Mouse (Mus musculus) spleen, adult 12 weeks (tissue): Measurements from ENCODE around the gene Gm28048.

ENCODE experiments used
- DNase-seq: peaks from one replicate; pipeline ENCODE4 v3.0.0; 2022; ENCODE audit warnings: low spot score

The Gm28048 gene

GRCm38 (mm10) chr11:22981984-22982757 lies at the start of gene Gm28048, which contains the start of gene Commd1:
Gm28048 (minus strand) TSS chr11:22982090.
Commd1 (minus strand) TSS chr11:22982382.
- DNase-seq, result peak; percentile 91

DNA sequence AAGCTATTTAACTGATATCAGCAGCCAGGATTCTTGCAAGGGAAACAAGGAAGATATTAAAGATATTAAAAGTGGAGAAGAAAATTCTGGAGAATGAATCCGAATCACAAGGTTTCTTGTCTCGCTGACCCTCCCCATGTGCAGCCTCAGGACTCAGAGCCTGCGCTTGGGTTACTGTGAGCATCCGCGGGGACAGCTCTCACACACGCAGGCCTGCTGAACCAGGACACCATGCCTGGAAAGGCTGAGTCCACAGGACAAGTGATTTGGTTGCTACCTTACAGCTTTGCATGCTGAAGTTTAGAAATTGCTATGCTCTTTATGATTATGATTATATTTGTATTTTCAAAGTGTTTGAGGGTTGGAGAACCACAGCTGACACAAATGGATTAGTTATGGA lies 47.5 kb upstream of the Gm28048 start:
- DNase-seq, result no peak

- no peak for DNase-seq
Observed at GRCm38 (mm10) chr11:23028957-23029356, 47.1 kb upstream of the Gm28048 start.

- no peak for DNase-seq
Observed at GRCm38 (mm10) chr11:23024169-23024568, 42.3 kb upstream of the Gm28048 start.

GRCm38 (mm10) chr11:23023155-23023554 lies 41.3 kb upstream of the Gm28048 start:
- no peak for DNase-seq

DNA sequence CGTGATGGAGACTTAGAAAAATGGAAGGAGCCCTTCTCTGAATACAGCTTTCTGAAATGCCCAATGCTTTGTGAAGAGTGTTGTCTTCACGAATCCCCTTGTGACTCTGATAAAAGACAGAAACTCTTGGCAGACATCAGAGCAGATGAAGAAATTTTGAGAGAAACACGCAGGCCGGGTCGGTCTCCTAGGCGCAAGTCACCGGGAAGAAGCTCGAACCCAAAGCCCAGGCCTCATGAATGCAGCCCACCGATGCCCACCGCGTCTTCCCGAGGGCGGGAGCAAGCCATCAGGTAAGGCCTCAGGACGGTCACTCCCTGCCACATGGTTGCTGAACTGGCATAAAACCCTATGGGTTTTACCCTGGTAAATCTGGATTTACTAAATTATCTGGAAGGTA lies 39.0 kb upstream of the Gm28048 start:
- DNase-seq, result no peak

GRCm38 (mm10) chr11:23020116-23020770 lies 38.4 kb upstream of the Gm28048 start:
- no peak for DNase-seq

DNA sequence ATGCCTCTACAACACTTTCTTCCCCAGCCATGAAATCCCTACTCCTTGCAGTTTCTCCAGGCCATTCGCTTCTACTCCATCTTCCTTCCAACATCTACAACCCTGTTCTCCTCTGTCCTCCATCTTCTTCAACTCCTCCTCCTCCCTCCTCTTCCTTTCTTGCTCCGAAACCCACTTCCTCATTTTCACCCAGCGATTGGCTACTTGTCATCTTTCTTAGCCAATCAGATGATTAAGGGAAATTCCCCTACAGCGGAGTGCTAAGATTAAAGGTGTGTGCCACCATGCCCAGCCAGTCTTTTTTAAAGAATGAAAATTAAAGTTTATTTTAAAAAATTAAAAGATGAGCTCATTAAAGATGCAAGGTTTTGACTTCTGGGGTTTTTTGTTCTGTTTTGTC lies 36.1 kb upstream of the Gm28048 start:
- no peak for DNase-seq

- DNase-seq, result no peak
Observed at GRCm38 (mm10) chr11:23014996-23015395, 33.1 kb upstream of the Gm28048 start.

DNA sequence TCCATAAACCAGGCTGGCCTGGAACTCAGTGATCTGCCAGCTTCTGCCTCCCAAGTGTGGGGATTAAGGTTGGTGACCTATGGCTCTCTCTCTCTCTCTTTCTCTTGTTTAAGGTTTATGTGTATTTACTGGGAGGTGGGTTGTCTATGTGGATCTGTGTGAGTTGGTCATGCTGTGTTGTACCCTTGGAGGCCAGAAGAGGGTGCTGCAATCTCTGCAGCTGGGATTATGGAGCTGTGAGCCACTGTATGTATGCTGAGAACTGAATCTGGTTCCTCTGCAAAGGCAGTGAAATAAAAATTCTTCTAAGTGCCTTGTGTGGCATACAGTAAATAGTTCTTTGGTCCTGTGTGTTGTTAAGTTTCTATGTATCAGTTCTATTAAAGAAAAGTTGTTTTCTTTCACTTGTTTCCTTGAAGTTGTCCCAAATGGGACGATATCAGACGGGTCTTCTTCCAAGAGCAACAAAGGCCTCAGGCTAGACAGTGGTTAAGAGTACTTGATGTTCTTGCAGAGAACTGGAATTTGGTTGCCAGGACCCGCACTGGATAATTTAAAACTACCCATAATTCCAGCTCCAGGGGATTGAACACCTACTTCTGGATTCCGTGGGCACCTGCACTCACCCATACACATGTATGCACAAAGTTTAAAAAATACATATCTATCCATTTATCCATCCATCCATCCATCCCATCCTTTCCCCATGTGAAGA lies 31.8 kb upstream of the Gm28048 start:
- no peak for DNase-seq

GRCm38 (mm10) chr11:23013096-23013495 lies 31.2 kb upstream of the Gm28048 start:
- DNase-seq, result no peak

DNA sequence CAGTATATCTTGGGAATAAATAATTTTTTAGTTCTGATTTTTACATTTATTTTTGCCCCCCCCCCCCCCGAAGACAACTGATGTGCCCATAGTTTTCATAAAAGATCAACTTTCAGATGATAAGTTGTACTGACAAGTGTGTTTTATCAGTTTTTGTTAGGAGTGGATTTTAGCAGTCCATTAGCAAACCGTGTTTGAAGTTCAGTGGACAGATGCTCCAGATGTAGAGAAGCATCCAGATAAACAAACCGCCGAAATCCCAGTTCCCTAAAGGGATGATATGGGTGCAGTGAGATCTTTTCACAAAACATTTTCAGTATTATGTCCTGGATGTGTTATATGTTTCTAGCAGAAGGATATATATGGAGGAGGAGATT lies 26.9 kb upstream of the Gm28048 start:
- DNase-seq, result no peak

GRCm38 (mm10) chr11:23008181-23008823 lies 26.4 kb upstream of the Gm28048 start:
- DNase-seq, result peak; percentile 73

- DNase-seq, result peak; percentile 61
Observed at GRCm38 (mm10) chr11:23007481-23008180, 25.7 kb upstream of the Gm28048 start, which contains the start of gene Fam161a. Fam161a (plus strand) TSS chr11:23007531.

DNA sequence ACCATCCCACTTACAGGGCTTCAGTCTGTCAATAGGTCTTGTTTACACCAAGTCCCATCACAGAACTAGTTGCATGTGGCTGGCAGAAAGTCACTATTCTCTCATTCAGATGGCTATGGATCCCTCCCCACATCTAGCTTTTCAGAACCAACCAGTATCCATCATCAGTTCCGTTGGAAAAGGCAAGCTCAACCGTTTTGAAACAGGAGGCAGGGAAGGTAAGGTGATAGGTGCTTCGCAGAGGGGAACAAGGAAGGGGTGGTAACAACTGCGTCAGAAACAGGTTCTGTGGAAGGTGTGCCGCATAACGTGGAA lies 25.2 kb upstream of the Gm28048 start:
- DNase-seq, result no peak

GRCm38 (mm10) chr11:23005276-23005675 lies 23.4 kb upstream of the Gm28048 start:
- no peak for DNase-seq

DNA sequence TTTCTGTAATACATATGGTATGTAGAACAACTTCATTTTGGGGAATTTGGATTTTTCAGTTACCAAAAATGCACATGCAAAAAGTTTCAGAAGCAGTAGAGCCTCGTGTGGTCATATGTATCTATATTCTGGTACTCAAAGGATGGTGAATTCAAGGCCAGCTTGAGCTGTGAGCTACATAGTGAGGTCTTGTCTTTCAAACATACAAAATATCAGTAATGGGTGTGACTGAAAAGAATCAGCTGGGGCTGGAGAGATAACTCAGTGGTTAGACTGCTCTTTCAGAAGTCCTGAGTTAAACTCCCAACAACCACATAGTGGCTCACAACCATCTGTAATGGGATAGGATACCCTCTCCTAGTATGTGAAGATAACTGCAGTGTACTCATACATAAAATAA lies 16.4 kb upstream of the Gm28048 start:
- no peak for DNase-seq

- no peak for DNase-seq
Observed at GRCm38 (mm10) chr11:22995461-22995860, 13.6 kb upstream of the Gm28048 start.

DNA sequence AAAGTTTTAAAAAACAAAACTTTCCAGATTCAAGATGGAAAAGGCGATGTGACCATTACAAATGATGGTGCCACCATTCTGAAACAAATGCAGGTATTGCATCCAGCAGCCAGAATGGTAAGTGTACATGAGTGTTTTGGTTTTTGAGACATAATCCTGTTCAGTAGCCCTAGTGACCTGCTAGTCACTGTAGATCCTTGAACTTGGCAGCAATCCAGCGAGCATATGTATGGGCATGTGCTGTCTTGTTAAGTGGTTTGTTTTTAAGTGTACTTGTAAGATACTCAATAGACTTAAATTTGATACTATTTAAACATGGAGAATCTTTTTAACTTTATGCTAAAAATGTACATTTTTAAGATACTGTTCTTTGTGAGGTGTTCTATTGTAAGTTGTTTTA lies 12.4 kb upstream of the Gm28048 start:
- DNase-seq, result no peak

- DNase-seq, result no peak
Observed at GRCm38 (mm10) chr11:22991218-22991835, 9.4 kb upstream of the Gm28048 start.

GRCm38 (mm10) chr11:22990393-22991126 lies 8.7 kb upstream of the Gm28048 start, which contains the start of gene Cct4:
Cct4 (plus strand) TSS chr11:22990519.
- DNase-seq, result peak; percentile 84
